Mouse (Mus musculus): Measurements from ENCODE around the gene Dhh. TPM values are rescaled to one million over a fixed set of nuclear protein-coding genes. Genes with fewer than 3 reads are reported as not detected.
"Not testable (repeated sequence)": the region's sequence is repeated elsewhere in the genome, so short reads cannot be mapped to it uniquely, and the experiment has no call there.

Gene Dhh
- polyA plus RNA-seq, 1 experiment from 2014 or later, result 0.27 TPM

DNA sequence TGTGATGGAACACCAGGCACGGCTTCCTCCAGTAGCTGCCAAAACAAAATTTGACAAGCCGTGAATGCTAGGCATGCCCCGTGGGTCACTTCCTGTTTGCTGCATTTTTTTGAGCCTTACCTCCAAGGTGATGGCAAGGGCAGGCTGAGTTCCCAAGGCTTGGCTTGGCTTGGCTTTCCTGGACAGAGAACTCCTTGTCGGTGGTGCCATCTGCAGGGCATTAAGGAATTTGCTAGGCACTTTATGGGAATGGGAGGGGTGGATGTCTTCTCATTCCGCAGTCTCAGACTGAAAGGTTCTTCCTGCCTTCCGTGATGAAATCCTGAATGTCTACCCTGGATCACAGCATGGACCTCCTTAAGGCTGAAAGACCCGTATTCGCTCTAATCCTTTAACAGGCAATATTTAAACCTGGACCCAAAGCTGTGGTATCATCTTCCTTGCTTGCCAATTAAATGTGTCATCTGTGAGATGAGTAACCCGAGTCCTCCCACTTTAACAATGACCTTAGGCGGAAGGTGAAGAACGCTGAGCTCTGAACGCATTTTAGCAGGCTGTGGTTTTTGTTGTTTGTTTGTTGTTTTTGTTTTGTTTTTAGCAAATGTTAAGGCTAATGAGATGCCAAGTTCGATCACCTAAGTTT, 30.4 kb upstream of the Dhh start:
- WGBS, result 19% methylated on average over 13 of the region's 13 CpGs
- H3K27ac ChIP-seq (replicated peaks), result no peak overlapping the region
- H3K4me3 ChIP-seq, result peak overlapping the region; percentile 20; the same call in 1 of the 2 replicates
- peaks cover 29% of the 10 kb centered on the region for H3K36me3 ChIP-seq
- peaks cover 22% of the 10 kb centered on the region for H3K4me1 ChIP-seq
- H3K27me3 ChIP-seq (ENCODE audit: low read depth, poor library complexity, severe bottlenecking), result no peaks in the 10 kb centered on the region
- no peaks in the 10 kb centered on the region for H3K9me3 ChIP-seq (replicated peaks)
- DNase-seq (ENCODE audit: low spot score), result peak; percentile 69

DNA sequence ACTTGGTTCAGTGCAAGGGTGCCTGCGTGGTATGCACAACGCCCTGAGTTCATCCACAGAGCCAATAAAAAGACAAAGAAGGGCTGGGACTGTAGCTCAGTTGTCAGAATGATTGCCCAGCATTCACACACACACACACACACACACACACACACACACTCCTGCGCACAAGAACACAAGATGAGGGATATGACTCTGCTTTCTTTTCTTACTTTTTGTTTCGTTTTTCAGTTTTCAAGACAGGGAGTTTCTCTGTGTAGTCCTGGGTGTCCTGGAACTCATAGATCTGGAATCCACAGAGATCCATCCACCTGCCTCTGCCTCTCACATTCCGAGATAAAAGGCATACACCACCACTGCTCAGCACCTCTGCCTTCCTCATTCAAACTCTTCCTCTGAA, 29.2 kb upstream of the Dhh start:
- H3K27ac ChIP-seq (replicated peaks), result no peak overlapping the region
- H3K9me3 ChIP-seq (replicated peaks), result no peaks in the 10 kb centered on the region
- H3K4me1 ChIP-seq, result peaks cover 16% of the 10 kb centered on the region
- H3K4me3 ChIP-seq, result no peak overlapping the region
- peaks cover 23% of the 10 kb centered on the region for H3K36me3 ChIP-seq
- WGBS, result 87% methylated on average over 5 of the region's 5 CpGs
- no peak for DNase-seq (ENCODE audit: low spot score)
- H3K27me3 ChIP-seq (ENCODE audit: low read depth, poor library complexity, severe bottlenecking), result no peaks in the 10 kb centered on the region

DNA sequence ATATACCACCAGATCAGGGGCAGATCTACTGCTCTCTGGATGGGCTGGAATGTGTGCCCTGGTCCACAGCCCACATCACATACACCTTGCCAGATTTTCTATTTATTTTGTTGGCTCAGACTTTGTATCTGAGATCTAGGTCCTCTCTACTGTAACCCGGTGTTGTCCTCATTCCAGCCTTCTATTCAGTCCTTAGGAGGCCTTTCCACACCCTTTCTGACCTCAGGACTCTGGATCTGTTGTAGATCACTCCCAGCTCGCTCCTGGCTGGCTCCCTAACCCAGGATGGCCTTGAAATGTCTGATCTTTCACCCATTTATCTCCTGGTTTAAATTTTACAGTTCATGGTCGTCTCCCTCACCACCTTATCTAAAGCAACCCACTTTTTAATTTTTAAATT, 26.3 kb upstream of the Dhh start:
- Histone ChIP-seq H3K4me1 (peaks cover 12% of the 10 kb centered on the region), H3K27ac (replicated peaks) (no peak overlapping the region), H3K4me3 (no peak overlapping the region), H3K9me3 (replicated peaks) (no peaks in the 10 kb centered on the region), H3K27me3 (ENCODE audit: low read depth, poor library complexity, severe bottlenecking) (no peaks in the 10 kb centered on the region), H3K36me3 (peaks cover 4% of the 10 kb centered on the region; the same call in 1 of the 2 replicates)
- WGBS, result 83% methylated on average over 3 of the region's 3 CpGs
- DNase-seq (ENCODE audit: low spot score), result no peak

DNA sequence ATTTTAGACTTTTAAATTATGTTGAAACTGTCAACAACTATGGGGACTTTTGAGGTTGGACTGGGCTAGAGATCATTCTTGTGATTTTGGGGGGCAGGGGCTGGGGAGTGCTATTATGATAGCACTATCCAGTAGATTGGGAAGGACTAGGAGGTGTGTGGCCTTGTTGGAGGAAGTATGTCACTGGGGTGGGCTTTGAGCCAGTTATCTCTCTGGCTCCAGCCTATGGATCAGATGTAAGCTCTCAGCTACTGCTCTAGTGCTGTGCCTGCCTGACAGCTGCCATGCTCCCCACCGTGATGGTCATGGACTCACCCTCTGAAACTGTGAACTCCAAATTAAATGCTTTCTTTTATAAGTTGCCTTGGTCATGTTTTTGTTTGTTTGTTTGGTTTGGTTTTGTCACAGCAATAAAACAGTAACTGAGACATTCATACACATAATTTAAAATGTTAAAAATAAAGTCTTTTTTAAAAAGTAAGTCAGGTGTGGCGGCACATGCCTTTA, 24.7 kb upstream of the Dhh start:
- H3K4me1 ChIP-seq, result peaks cover 6% of the 10 kb centered on the region
- no peak overlapping the region for H3K27ac ChIP-seq (replicated peaks)
- no peaks in the 10 kb centered on the region for H3K27me3 ChIP-seq (ENCODE audit: low read depth, poor library complexity, severe bottlenecking)
- H3K4me3 ChIP-seq, result no peak overlapping the region
- H3K36me3 ChIP-seq, result peaks cover 4% of the 10 kb centered on the region; the same call in 1 of the 2 replicates
- no peaks in the 10 kb centered on the region for H3K9me3 ChIP-seq (replicated peaks)
- 82% methylated on average over 2 of the region's 2 CpGs for WGBS
- DNase-seq (ENCODE audit: low spot score), result no peak

GRCm38 (mm10) chr15:98922581-98922980, 24.2 kb upstream of the Dhh start:
- no peak for DNase-seq (ENCODE audit: low spot score)
- Histone ChIP-seq H3K27me3 (ENCODE audit: low read depth, poor library complexity, severe bottlenecking) (no peaks in the 10 kb centered on the region), H3K36me3 (peaks cover 4% of the 10 kb centered on the region; the same call in 1 of the 2 replicates), H3K4me3 (no peak overlapping the region), H3K27ac (replicated peaks) (no peak overlapping the region), H3K4me1 (peaks cover 6% of the 10 kb centered on the region), H3K9me3 (replicated peaks) (no peaks in the 10 kb centered on the region)
- 66% methylated on average over 3 of the region's 3 CpGs for WGBS

DNA sequence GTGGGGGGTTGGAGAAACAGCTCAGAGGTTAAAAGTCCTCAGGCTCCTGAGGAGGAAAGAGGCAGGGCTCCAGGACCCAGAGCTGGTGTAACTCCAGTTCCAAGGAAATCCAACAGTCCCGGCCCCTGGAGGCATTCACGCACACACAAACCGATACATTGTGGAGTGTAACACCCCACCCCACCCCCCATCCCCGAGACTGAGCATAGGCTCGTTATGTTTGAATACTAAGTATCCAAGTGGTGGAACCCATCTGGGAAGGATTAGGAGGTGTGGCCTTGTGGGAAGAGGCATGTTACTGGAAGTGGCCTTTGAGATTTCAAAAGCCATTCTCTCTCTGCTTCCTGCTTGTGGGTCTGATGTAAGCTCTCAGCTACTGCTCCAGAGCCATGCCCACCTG, 23.2 kb upstream of the Dhh start:
- Histone ChIP-seq H3K36me3 (peaks cover 4% of the 10 kb centered on the region; the same call in 1 of the 2 replicates), H3K4me3 (no peak overlapping the region), H3K9me3 (replicated peaks) (no peaks in the 10 kb centered on the region), H3K4me1 (peaks cover 14% of the 10 kb centered on the region), H3K27ac (replicated peaks) (no peak overlapping the region), H3K27me3 (ENCODE audit: low read depth, poor library complexity, severe bottlenecking) (no peaks in the 10 kb centered on the region)
- WGBS, result 84% methylated on average over 5 of the region's 5 CpGs
- DNase-seq (ENCODE audit: low spot score), result no peak

GRCm38 (mm10) chr15:98918499-98918895, 20.2 kb upstream of the Dhh start:
- Histone ChIP-seq H3K36me3 (peaks cover 21% of the 10 kb centered on the region), H3K27ac (replicated peaks) (peak overlapping the region; percentile 97), H3K4me3 (peak overlapping the region; percentile 96), H3K4me1 (peaks cover 28% of the 10 kb centered on the region)
- not testable (repeated sequence) for H3K27me3 ChIP-seq (ENCODE audit: low read depth, poor library complexity, severe bottlenecking); H3K9me3 ChIP-seq (replicated peaks); DNase-seq (ENCODE audit: low spot score)
- WGBS, result 26% methylated on average over 8 of the region's 8 CpGs

DNA sequence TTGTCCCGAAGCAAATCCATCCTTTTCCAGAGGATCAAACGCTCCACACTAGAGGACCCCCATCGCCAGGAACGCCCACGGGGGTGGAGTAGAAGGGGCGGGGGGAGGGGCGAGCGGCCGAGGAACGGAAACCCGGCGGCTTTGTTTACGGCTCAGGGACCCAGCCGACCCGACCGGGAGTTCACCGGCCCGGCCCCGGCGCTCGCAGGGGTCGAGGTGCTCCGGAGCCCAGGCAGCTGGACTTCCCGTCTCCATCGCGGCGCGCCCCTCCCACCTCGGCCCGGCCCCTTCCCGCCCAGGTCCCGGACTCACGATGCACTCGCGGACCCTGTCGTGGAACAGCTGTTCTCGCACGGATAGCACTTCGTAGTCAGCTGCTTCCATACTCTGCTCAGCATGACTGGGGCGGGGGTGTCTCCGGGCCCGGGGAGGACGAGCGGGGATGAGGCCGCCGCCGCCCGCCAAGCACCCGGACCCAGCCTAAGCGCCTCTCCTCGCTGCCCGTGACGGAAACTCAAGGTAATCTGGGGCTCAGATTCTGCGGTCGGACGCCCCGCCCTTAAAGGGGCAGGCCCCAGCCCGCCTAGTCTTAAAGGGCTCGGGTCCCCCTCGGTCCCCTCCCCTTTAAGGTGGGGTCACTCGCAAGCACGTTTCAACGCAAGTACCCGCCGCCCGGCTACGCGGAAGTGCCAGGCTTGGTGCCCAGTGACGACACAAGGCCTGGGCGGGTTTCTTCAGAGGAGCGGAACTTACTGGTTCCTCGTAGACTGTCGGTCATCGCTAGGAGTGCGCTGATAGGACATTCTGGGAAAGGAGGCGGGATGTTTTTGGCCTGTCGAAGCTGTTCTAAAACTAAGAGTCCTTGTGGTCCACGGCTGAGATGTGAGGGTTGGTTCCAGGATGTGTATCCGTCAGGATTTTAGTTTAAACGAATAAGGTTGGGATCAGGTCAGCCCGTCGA, 19.5 kb upstream of the Dhh start, which contains the start of gene Lmbr1l:
TSS of gene Lmbr1l (minus strand) at position 694 of the 961 bp plus-strand sequence.
- under 1% methylated on average over 82 of the region's 82 CpGs for WGBS

GRCm38 (mm10) chr15:98917091-98917490, 18.8 kb upstream of the Dhh start:
- peak; percentile 34 for DNase-seq (ENCODE audit: low spot score)
- H3K27ac ChIP-seq (replicated peaks), result peak overlapping the region; percentile 97
- H3K4me1 ChIP-seq, result peaks cover 28% of the 10 kb centered on the region
- H3K27me3 ChIP-seq (ENCODE audit: low read depth, poor library complexity, severe bottlenecking), result no peaks in the 10 kb centered on the region
- WGBS, result under 1% methylated on average over 14 of the region's 14 CpGs
- no peaks in the 10 kb centered on the region for H3K9me3 ChIP-seq (replicated peaks)
- peaks cover 35% of the 10 kb centered on the region for H3K36me3 ChIP-seq
- peak overlapping the region; percentile 96 for H3K4me3 ChIP-seq

More for the DNA sequence above, 19.5 kb upstream of the Dhh start, which contains the start of gene Lmbr1l:
- H3K27me3 ChIP-seq (ENCODE audit: low read depth, poor library complexity, severe bottlenecking), result no peaks in the 10 kb centered on the region
- peak; percentile 99 for DNase-seq (ENCODE audit: low spot score)
- peak within 1 kb of the TSS; percentile 96 for H3K4me3 ChIP-seq
- H3K27ac ChIP-seq (replicated peaks), result peak within 1 kb of the TSS; percentile 97
- H3K9me3 ChIP-seq (replicated peaks), result no peaks in the 10 kb centered on the region
- peaks cover 28% of the 10 kb centered on the region for H3K36me3 ChIP-seq
- H3K4me1 ChIP-seq, result peaks cover 28% of the 10 kb centered on the region

- peak overlapping the region; percentile 97; the same call in 1 of the 2 replicates for H3K27ac ChIP-seq (replicated peaks)
- no peaks in the 10 kb centered on the region for H3K9me3 ChIP-seq (replicated peaks)
- H3K36me3 ChIP-seq, result peaks cover 46% of the 10 kb centered on the region
- H3K4me1 ChIP-seq, result peaks cover 31% of the 10 kb centered on the region
- peak overlapping the region; percentile 96 for H3K4me3 ChIP-seq
- WGBS, result 91% methylated on average over 4 of the region's 4 CpGs
- H3K27me3 ChIP-seq (ENCODE audit: low read depth, poor library complexity, severe bottlenecking), result no peaks in the 10 kb centered on the region
- no peak for DNase-seq (ENCODE audit: low spot score)
Measured at GRCm38 (mm10) chr15:98916016-98916415, 17.7 kb upstream of the Dhh start.

DNA sequence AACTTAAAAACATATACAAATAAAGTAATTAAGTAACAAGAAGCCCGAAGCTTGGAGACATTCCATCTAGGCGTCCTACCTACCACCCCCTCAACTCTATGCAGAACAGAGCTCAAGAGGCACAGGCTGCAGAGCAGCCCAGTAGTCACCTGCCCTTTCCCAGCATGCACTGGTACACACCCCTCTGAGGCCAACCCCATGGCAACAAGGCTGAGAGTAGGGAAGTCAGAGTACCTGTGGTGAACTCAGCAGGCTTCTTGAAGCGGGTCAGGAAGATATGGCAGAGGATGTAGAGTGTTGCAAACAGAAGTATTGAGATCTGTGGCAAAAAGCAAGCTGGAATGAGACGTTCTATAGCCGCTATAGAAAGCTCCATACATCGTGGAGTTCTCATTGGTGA, 16.6 kb upstream of the Dhh start:
- H3K4me1 ChIP-seq, result peaks cover 31% of the 10 kb centered on the region
- DNase-seq (ENCODE audit: low spot score), result no peak
- no peaks in the 10 kb centered on the region for H3K27me3 ChIP-seq (ENCODE audit: low read depth, poor library complexity, severe bottlenecking)
- 92% methylated on average over 6 of the region's 6 CpGs for WGBS
- no peak overlapping the region for H3K4me3 ChIP-seq
- H3K9me3 ChIP-seq (replicated peaks), result no peaks in the 10 kb centered on the region
- H3K36me3 ChIP-seq, result peaks cover 57% of the 10 kb centered on the region
- no peak overlapping the region for H3K27ac ChIP-seq (replicated peaks)

DNA sequence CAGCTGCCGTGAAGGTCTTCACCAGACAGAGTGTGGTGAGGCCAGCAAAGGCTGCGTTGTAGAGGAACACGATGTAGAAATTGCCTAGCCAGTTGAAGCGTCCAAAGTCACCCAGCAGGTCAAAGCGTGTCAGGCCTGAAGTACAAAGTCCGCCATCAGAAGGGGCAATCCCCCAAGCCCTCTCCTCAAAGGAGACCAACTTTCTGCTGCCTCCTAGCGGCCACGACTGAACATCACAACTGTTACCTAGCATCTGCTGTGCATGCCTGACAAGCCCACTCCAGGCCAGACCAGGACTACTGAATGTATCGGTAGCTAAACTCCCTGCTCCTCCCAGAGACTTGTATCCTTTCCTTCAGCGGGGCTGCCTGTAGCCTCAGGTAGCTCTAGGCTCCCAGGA, 6.4 kb upstream of the Dhh start:
- Histone ChIP-seq H3K27me3 (ENCODE audit: low read depth, poor library complexity, severe bottlenecking) (peaks cover 14% of the 10 kb centered on the region), H3K36me3 (peaks cover 66% of the 10 kb centered on the region), H3K9me3 (replicated peaks) (no peaks in the 10 kb centered on the region), H3K4me3 (no peak overlapping the region), H3K27ac (replicated peaks) (no peak overlapping the region; the same call in 1 of the 2 replicates), H3K4me1 (peaks cover 5% of the 10 kb centered on the region; the same call in 1 of the 2 replicates)
- 32% methylated on average over 10 of the region's 10 CpGs for WGBS
- peak; percentile 77 for DNase-seq (ENCODE audit: low spot score)
